Mouse (Mus musculus): ENCODE results near the gene Abca12. TPM values are rescaled to one million over a fixed set of nuclear protein-coding genes. Genes with fewer than 3 reads are reported as not detected.

Abca12 gene
- total RNA-seq (2021): not detected in 2 replicates
- long read RNA-seq: 0 reads

DNA sequence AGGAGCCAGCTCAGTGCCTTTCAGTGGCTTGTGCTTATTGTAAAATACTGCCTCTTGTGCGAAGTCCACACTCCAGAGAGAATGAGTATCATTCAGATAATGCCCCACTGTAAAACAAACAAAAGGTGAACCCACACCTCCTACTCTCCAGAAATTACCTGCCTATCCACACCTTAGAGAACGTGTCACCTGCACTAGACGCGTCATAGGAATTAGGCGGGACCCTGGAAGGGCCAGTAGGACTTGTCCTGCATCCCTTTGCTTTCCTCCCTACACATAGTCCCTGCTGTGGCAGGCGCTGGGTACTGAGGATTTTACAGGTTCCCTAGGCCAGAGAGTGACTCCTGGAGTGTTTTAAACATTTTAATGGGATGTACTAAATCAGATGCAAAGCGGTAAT lies at the start of gene Abca12:
Abca12 (minus strand) TSS at position 101 of the 400 bp plus-strand sequence.
- no peak for DNase-seq

DNA sequence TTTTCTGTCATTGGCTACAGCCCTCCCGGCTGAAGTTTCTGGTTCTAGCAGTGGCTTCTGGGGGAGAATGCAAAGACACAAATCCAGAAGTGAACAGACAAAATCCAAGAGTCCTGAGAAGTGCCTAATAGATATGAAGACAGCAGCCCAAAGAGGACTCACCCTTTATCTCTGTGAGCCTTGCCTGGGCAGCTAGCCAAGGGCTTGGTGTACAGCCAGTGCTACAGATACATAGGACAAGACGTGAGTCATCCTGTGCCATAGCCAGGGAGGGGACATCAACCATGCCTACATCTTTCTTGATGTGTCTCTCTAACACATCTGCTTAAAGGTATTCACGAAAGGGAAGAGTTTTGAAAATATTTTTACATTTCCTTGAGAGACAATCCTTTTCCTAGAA lies 43.3 kb upstream of the Abca12 start:
- peak; percentile 55 for DNase-seq

DNA sequence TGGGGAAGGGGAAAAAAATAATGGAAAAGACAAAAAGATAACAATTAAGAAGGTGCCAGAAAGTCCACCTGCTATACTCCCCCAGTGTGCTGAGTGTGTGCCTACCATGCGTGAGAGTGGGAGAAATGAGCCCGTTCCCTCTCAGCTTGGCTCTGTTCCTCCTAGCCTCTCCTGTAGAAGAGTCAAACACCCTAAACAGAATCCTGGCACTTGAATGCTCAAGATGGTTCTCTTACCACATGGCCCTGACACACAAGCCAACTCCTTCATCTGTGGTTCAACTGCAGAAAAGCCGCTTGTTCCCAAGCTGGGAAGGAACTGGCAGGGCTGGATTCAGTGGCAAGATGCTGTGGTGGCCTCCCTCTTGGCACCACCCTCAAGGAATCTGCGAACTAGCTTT lies 32.7 kb upstream of the Abca12 start:
- no peak for DNase-seq

DNA sequence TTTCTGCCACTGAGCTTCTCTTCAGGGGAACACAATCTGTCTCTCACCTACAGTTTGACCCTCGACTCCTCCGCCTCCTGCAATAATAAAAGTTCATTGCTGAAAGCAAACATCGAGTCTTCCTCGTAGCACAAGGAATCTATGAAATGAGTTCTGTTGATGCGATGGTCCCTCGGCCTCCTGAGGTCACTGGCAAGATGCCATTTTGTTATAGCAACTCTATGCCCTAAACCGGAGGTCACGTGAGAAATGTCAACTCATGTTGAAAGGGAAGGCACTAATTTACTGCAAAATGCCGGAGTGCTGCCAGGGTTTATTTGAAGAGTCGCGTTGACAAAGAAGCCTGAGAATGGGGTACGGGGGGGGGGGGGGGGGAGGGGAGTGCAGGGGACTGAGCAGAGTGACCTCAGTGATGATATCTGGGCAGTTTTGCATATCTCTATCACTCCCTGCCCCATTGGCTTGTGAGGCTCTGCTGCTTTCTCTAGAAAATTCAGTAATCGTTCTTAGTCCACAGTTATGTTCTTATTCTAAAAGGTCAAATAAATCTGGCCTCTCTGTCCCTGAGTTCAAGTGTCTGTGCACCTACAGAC lies 7.1 kb upstream of the Abca12 start:
- DNase-seq: no peak

DNA sequence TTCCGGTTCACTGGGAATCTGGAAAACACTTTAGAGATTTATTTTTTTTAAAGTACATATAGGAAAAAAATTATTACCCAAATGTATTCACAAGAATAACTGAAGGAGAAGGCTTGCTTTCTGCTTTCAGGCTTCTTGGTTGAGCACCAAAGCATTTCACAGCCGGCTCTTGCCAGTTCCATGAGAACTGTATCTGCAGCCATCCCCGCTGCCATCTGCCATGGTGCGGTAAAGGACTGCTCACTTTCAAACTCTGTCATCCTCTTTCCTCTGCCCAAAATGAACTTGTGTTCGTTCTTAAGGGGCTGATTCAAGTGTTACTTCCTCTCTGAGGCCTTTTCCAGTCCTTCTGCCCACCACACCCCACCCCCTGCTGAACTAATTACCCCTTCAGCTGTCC lies 3.8 kb upstream of the Abca12 start:
- no peak for DNase-seq

DNA sequence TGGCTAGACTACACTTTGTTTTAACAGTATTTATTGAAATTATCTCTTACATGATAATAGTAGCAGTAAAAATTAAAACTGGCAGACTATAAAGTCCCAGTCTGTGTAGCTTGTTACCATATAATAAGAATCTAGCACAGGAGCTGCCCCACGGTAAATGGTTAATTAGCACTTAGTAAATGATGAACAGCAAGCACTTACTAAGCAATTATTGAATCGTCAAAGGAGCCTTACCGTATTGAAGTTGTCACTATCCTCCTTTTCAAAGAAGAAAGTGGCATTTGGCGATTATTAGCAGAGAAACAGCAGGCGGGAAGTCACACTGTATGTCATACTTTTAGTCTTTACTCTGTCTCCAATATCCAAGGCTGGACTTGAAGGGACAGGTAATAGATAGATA lies 3.2 kb upstream of the Abca12 start:
- DNase-seq: no peak

DNA sequence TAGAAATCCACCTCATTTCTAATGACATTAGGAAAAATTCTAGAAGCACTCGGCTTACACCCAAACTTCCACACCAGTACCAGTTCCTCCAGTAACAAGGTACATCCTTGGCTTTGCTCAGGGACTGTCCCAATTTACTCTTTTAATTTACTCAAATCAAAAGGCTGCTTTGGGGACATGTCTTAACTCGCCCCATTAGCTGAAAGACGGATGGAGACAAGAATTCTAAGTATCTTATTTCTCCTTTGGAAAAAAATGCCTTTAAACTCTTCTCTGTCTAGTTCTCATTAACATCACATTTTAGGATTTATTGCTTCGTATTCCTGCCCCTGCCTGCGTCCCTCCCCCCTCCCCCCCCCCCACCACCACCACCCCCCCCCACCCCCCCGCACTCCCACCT lies 626 bp downstream of the Abca12 start:
- DNase-seq: no peak

DNA sequence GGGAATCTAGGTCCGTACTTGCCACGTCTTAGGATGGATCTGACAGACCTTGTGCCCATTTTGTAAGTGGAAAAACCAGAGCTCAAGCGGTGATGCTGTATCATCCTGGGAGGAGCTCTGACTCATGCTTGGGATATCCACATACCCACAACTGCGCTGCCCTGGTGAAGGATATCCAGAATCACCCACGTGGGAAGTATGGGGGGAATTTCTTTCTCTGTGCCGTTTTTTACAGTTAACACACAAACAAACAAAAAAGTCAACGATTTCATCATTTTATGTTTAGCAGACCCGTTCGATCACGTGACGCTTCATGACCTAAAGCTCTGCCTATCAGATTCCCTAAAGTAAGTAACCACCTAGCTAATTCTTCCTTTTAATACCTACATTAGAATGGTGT lies 1.6 kb downstream of the Abca12 start:
- DNase-seq: no peak

DNA sequence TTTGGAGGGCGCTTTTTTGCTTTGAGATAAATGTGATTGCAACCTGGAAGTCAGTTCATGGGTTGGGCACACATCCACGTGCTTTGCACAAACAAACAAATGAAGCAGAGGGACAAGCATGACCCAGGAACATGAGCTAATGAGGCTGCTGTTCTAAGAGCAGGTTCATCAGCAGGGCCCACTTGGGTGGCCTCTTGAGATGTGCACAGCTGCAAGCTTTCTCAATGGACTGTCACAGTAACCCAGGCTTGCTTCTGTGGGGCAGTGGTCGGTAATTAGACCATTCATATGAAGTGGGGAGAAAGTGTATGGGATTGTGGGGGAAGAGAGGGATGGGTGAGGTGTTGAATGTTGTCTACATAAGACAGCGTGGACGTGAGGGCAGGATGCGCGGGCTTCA lies 7.0 kb downstream of the Abca12 start:
- DNase-seq: no peak

DNA sequence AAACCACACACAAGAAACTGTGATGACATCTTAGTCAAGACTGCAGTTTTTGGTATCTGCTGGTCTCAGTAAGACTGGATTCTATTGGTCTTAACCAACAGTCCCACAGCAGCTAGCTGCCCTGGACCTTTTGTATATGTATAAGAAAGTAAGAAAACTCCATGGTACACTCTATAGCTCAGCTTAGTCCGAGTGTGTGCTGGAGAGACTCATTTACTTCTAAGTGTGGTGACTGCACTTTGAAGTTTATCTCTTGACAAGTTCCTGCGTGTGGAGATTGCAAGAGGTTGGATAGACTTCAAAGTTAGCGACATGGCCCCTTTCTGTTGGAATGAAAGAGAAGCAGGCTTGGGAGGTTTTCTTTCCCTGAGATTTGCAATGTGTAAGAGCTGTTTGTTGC lies 17.1 kb downstream of the Abca12 start:
- no peak for DNase-seq

DNA sequence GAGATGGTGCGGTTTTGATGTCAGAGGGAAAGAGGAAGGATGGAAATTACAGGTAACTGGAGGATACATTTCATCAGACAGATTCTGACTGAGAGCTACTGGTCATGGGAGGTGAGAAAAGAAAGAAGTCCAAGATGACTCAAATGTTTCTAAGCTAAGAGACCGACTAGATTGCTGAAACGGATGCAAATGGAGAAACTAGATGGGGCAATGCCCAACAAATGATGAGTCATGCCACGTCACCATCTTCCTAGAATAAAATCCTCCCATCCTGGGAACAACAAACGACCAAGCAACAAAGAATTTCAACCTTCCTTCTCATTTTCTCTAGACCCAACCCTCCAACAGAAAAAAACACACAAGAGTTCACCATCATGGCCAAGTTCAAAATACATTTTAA lies 18.6 kb downstream of the Abca12 start:
- DNase-seq: no peak

DNA sequence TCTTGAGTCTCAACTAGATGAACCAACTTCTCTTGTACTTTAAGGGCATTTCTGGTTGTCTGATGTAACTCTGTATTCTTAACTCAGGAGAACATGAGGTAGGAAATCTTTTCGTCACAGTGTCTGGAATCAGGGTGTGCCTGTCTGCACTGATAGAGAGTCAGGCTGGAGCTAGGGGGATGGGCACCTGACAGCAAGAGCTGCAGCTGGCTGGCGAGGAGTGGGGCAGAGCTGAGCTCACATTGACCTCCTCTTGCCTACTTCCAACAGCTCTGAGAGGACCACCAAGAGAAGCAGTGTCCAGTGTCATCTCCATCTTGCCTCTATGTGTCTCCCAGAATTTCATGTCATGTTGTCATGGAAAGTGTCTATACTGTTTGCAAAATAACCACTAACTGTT lies 20.5 kb downstream of the Abca12 start:
- DNase-seq: no peak

DNA sequence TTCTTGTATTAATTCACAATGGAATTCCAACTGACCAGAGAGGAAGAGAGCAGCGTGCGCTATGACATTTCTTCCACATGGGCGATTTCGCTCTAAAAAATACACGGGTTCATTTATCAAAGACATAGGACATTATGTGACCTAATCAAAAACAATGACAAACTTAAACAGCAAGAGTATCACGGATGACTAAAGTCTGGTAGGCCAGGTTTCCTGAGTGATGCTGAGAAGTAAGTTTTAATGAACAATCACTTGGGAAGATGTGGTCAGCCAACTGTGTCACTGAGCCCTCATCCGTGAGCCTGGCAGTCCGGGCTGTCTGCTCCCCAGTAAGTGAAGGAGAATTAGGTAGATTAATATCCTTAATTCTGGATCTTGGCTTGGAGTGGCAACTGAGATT lies 21.2 kb downstream of the Abca12 start:
- no peak for DNase-seq

DNA sequence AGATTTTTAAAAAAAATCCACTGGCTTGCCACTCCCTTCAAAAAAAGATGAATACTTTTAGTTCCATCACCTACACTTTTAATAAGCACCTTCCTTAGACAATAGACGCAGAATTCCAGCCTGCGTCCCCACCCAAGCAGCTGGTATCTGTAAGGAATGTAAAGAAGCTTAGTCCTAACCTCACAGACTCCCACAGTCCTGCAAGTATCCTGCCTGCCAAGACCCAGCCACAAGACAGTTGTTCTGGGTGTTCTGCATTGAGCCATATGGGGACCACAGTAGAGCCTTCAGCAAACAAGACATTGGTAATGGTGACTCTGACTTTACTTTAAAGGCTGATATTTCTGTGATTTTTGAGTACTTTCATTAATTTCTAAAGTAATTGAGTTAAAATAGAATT lies 22.2 kb downstream of the Abca12 start:
- DNase-seq: no peak

DNA sequence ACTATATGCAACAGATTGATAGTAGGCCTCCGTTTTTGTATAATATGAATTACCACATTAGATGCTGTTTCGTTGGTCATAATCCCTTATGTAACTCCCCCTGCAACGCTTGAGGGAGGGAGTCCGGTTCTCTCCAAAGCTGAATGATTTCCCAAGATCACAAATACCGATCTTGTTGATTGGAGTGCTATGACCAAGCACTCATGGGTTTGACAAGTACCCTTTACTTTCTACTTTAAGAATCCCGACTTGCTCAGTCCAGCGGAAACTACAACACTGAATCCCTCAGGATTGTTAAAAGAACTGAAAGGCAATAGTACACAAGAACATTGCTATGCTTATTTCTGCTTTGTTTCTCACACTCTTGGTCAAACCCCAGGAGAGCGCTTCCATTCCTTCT lies 28.1 kb downstream of the Abca12 start:
- DNase-seq: no peak

DNA sequence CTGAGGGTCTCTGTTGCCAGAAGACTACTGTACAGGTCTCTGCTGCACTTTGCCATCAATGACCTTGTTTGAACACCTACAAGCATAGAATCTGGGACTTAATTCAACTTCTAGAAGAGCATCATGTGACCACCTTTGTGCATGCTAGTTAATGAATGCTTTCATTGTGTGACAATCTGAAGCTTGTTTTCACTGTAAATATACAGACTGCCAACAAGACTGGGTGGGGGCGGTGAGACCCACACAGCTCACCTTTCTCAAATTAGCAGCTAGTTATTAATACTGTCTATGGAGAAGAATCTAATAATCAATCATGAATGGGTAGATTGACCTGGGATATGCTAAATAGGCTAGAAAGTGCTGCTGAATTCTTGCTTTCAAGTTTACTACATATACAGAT lies 30.6 kb downstream of the Abca12 start:
- DNase-seq: no peak

DNA sequence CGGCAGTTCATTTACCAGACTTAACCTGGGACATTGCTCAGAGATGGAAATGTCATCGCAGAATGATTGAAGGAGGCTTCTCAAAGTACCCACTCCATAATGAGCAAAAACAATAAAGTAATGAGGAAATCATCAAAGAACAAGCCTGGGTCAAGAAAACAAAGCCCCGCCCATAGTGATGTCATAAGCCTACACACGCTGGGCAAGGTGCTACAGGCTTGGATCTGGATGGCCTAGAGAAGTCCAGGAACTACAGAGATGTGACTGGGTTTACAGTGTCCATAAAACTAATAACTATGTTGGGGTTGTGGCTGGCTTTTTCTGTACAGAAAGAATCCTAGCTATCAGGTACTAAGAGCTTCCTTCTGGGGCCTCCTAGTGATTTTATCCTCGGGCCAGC lies 41.6 kb downstream of the Abca12 start:
- no peak for DNase-seq

DNA sequence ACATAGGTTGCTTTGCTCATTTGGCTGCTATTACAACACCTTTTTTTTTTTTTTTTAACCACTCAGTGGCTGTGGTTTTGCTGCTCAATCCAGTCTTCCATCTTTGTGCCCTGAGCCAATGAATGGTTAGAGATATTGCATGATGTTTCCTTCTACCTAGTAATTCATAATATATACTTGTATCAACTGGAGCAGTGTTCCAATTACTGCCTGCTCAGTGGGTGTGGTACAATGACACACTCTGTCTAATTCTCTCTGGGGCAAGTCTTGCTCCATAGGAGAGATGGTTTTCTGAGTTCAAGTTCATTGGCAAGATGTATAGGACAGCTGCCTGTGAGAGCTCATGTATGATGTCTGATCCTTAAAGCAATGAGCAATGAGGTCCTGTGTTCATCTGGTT lies 44.4 kb downstream of the Abca12 start:
- DNase-seq: no peak

DNA sequence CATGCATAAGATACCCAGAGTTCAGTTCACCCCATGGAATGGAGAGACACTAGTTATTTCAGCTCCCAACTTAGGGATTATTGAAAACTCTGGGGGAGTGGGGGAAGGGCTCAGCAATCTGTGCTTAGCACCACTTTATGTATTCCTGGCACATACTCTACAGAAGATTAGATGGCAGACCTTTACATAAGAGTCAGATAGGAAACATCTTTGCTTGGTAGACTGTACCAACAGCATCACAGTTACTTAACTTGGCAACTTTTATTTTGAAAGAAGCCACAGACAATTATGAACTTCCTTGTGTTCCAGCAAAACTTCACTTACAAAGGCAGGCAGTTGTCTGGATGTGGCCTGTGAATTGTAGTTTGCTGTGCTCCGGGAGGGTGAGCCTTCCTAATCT lies 46.9 kb downstream of the Abca12 start:
- no peak for DNase-seq

DNA sequence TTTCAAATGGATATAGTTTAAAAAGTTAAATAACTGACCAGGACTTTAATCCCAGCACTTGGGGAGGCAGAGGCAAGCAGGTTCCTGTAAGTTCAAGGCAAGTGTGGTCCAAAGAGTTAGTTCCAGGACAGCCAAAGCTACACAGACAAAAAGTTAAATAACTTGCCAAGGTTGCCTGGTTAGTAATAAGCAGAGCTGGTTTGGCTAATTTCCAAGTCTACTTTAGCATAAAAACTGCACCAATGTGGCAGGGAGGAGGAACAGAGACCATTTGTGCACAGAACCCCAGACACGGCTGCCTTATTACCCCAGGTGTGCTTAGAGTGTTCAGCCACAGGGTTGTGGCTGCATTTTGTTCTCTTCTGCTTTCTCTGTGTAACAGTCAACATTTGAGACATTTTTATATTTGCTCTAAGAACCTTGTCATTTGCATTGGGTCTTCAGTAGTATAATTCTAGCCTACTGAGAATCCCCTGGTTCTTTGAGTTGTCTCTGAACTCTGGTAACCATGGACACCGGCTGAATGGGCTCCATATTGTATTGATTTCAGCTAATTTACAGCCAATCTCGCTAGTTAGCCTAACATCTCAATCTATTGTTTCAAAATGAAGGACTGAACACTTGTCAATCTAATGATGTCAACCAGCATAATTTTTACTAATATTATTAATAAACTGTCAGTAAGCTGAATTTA lies 71.7 kb downstream of the Abca12 start:
- DNase-seq: no peak

DNA sequence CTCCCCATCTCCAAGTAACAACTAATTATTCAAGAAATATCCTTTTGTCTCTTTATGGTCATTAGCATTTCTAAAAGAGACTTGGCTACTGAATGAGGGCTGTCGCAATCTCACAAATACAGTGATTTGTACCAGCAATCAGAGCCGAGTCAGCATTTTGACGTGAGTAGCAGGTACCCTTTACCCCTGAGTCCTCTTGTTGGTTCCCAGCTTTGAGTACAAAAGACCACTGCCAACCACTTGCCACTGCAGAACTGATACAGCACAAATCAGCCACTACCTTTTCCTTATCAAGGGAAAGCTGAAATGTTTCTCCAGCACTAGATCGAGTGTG lies 72.5 kb downstream of the Abca12 start:
- DNase-seq: no peak

DNA sequence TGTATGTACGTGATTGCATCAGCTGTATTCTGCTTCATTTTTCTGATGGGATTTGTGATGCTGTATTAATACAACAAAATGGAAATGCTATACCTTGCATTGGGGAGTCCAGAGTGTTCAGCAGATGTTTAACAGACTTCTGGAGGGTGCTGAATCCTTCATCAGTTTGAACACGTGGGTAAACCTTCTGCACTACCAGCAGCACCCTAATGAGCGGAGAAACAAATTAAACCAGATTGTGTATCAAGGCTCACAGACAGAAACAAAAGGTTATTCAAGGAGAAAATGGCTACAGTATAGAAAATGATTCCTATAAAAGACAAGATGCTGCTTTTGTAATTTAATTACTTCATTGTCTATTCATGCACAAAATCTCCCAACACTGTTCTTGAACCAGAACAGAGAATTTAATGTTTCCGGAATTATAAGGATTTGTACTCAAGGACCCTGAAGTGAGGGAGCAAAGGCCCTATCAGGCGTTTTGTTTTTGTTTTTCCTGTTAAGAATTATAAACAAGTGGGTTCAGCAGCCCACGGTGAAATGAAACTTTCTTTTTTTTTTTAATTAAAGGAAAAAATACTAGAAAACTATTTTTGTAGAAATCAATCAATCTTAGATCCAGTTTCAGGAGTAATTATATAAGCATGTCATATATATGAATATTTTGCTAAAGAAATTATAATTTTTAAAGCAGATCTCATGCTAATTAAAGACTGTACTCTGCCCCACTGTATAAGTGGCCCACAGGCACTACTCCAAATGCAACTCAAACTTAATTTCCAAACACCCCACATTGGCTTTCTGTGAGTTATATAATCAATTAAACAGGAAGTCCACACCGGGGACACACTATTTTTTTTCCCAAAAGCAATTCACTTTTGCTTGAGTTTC lies 73.1 kb downstream of the Abca12 start:
- no peak for DNase-seq

DNA sequence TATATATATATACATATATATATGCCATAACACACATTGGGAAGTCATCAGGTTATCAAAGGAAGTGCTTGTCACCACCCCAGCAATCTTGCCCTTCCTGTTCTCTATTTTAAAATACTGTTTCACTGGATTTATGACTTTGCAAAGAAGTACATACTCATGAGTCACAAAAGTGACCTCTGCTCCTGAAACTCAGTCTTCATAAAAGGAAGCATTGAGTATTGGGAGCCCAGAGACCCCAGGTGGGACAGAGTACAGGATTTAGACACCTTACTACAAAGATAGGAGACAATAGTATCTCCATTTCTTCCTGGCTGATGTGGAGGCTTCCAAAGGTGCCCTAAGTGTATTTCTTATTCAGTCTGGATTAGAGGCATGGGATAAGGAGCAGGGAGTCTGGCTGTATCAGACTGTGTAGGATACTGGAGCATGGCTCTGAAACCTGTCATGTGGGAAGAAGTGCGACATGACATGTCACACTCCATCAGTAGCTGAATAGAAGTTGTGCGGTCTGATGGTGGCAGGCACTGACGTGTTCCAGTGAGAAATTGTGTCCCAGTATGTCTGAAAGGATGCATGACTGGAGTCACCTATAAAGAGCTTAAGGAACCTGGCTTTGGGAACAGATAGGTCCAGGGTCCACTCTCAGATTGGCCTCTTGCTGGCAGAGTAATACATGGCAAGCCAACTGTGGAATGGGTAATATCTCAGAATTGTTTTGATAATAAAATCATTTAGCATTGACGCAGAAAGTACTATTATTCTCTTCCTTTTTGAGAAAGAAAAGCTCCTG lies 76.0 kb downstream of the Abca12 start:
- no peak for DNase-seq
